Mouse (Mus musculus) midbrain, postnatal 0 days (tissue): Measurements from ENCODE around the gene Cyb561d1. TPM values are rescaled to one million over a fixed set of nuclear protein-coding genes. Genes with fewer than 3 reads are reported as not detected.

ENCODE experiments used
- ATAC-seq: fragments of 200-750 bp; cut with Nextera tagmentation; 2 replicates; pipeline ENCODE4 v1.8.0; 2017; ENCODE audit warnings: moderate number of reproducible peaks, mild to moderate bottlenecking, moderate TSS enrichment, moderate library complexity; ENCODE audit not compliant: low FRiP score
- DNase-seq: peaks from one replicate; pipeline ENCODE4 v3.0.0-alpha.2; 2015; ENCODE audit warnings: low spot score
- H3K27ac ChIP-seq: fragments of 300-500 bp; sonication (generic); 2 replicates; pipeline ENCODE4 v1.5.1; 2014; ENCODE audit warnings: low read depth, mild to moderate bottlenecking, low read length, mixed read lengths
- H3K27me3 ChIP-seq: fragments of 300-500 bp; sonication (generic); 2 replicates; pipeline ENCODE4 v1.6.1; 2014; ENCODE audit warnings: low read length, control low read depth, mixed read lengths; ENCODE audit not compliant: insufficient read depth
- H3K36me3 ChIP-seq: fragments of 300-500 bp; sonication (generic); 2 replicates; pipeline ENCODE4 v1.6.1; 2014; ENCODE audit warnings: low read length, control low read depth, mixed read lengths; ENCODE audit not compliant: insufficient read depth
- H3K4me1 ChIP-seq: fragments of 300-500 bp; sonication (generic); 2 replicates; pipeline ENCODE4 v1.6.1; 2014; ENCODE audit warnings: mild to moderate bottlenecking, control low read depth, antibody characterized with exemption, low read length, mixed read lengths; ENCODE audit not compliant: insufficient read depth
- H3K4me2 ChIP-seq: fragments of 300-500 bp; sonication (generic); 2 replicates; pipeline ENCODE4 v1.6.1; 2014; ENCODE audit warnings: low read depth, mild to moderate bottlenecking, low read length, mixed read lengths; ENCODE audit not compliant: poor library complexity, severe bottlenecking
- H3K4me3 ChIP-seq: fragments of 300-500 bp; sonication (generic); 2 replicates; pipeline ENCODE4 v1.5.1; 2014; ENCODE audit warnings: low read depth, mild to moderate bottlenecking, low read length, moderate library complexity
- H3K9ac ChIP-seq: fragments of 300-500 bp; sonication (generic); replicated peaks from 2 replicates; pipeline ENCODE4 v1.6.1; 2014; ENCODE audit warnings: mild to moderate bottlenecking, low read length, moderate library complexity, mixed read lengths; ENCODE audit not compliant: poor library complexity, severe bottlenecking
- H3K9me3 ChIP-seq: fragments of 300-500 bp; sonication (generic); 2 replicates; pipeline ENCODE4 v1.6.1; 2016; ENCODE audit warnings: low read length, control low read depth
- CTCF ChIP-seq: IDR thresholded peaks from 2 replicates; pipeline ENCODE4 v1.5.1; 2016; ENCODE audit warnings: antibody characterized with exemption, mild to moderate bottlenecking
- WGBS: fragments of 180-500 bp; shearing (Covaris S2); extraction: QIAGEN DNeasy Blood & Tissue Kit; methylation state at CpG from one replicate; pipeline ENCODE4 v1.1.7; 2014; 5-methylcytosine and 5-hydroxymethylcytosine counted together
- polyA plus RNA-seq: library from polyadenylated mRNA; unstranded; fragments of >200 nt; fragmentation: Nextera tagmentation; extraction: Ambion mirVana; gene quantifications from 2 replicates; pipeline ENCODE4 v1.2.1, GENCODE M21; 2015
- total RNA-seq: library from RNA; depleted of rRNA; stranded (reverse); fragments of >200 nt; gene quantifications from 2 replicates; pipeline ENCODE4 v1.2.3, GENCODE M21; 2014; rRNA removed

Gene Cyb561d1
- total and polyA plus RNA-seq, 2 experiments from 2014 or later = 3.7 to 4.0 TPM

DNA sequence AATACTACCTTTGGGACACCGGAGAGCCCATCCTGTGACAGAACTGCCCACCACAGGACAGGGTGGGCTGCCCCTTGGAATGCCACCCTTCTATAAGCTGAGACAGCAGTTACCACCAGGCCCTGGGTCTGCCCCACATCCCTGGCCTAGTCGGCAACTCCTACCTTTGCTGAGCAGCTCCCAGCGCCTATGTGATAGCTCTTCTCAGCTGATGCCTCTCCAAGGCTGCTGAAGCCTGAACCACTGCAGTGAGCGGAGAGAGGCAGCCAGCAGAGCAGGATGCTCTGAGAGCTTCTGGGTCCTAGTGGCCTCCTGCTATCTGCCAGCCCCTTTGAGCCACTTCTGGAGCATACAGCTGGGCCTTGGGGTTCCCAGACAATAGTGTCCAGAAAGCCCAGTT is 46.4 kb downstream of the Cyb561d1 start, which contains the start of gene Gpr61:
Gene Gpr61 (minus strand): TSS at position 227 of the 400 bp plus-strand sequence.
- no peaks in the 10 kb centered on the region for H3K27me3 ChIP-seq
- 40% methylated on average over 4 of the region's 4 CpGs for WGBS
- TF ChIP-seq CTCF = no peak
- H3K4me2 ChIP-seq = peak within 1 kb of the TSS; percentile 59
- H3K27ac ChIP-seq = peak within 1 kb of the TSS; percentile 70
- peaks cover 5% of the 10 kb centered on the region; the same call in 1 of the 2 replicates for H3K36me3 ChIP-seq
- peaks cover 23% of the 10 kb centered on the region; the same call in 1 of the 2 replicates for H3K4me1 ChIP-seq
- ATAC-seq (peak; percentile 67), DNase-seq (peak; percentile 78)
- H3K9me3 ChIP-seq = no peaks in the 10 kb centered on the region
- peak within 1 kb of the TSS; percentile 72 for H3K9ac ChIP-seq
- H3K4me3 ChIP-seq = peak within 1 kb of the TSS; percentile 42

- Histone ChIP-seq H3K9me3 (no peaks in the 10 kb centered on the region), H3K36me3 (peaks cover 8% of the 10 kb centered on the region; the same call in 1 of the 2 replicates), H3K4me2 (no peak overlapping the region), H3K4me3 (no peak overlapping the region), H3K27me3 (no peaks in the 10 kb centered on the region), H3K27ac (no peak overlapping the region), H3K9ac (no peak overlapping the region), H3K4me1 (0 out of 2 replicates have a peak, but pooled peaks cover 9% of the 10 kb centered on the region)
- ATAC-seq (no peak), DNase-seq (no peak)
- TF ChIP-seq CTCF = no peak
- WGBS = 81% methylated on average over 3 of the region's 3 CpGs
These were observed 48.7 kb downstream of the Cyb561d1 start for GRCm38 (mm10) chr3:108152290-108152689.

GRCm38 (mm10) chr3:108147386-108148235 is 53.4 kb downstream of the Cyb561d1 start:
- no peaks in the 10 kb centered on the region for H3K27me3 ChIP-seq
- peaks cover 4% of the 10 kb centered on the region; the same call in 1 of the 2 replicates for H3K4me1 ChIP-seq
- 66% methylated on average over 11 of the region's 11 CpGs for WGBS
- H3K4me3 ChIP-seq = no peak overlapping the region
- peaks cover 8% of the 10 kb centered on the region for H3K36me3 ChIP-seq
- no peak overlapping the region for H3K9ac ChIP-seq
- no peak overlapping the region for H3K4me2 ChIP-seq
- no peaks in the 10 kb centered on the region for H3K9me3 ChIP-seq
- no peak overlapping the region for H3K27ac ChIP-seq
- ATAC-seq = peak; percentile 68; the same call in 1 of the 2 replicates
- peak; percentile 98 for TF ChIP-seq CTCF
- DNase-seq = peak; percentile 92

- ATAC-seq (no peak), DNase-seq (no peak)
- H3K9ac ChIP-seq = no peak overlapping the region
- H3K9me3 ChIP-seq = no peaks in the 10 kb centered on the region
- 63% methylated on average over 5 of the region's 5 CpGs for WGBS
- H3K27me3 ChIP-seq = no peaks in the 10 kb centered on the region
- H3K4me2 ChIP-seq = peak overlapping the region; percentile 65
- H3K4me1 ChIP-seq = peaks cover 4% of the 10 kb centered on the region; the same call in 1 of the 2 replicates
- no peak overlapping the region for H3K27ac ChIP-seq
- peaks cover 8% of the 10 kb centered on the region for H3K36me3 ChIP-seq
- H3K4me3 ChIP-seq = peak overlapping the region; percentile 99
- TF ChIP-seq CTCF = no peak
These were observed 54.3 kb downstream of the Cyb561d1 start for GRCm38 (mm10) chr3:108146671-108147070.

Other genes starting within 250 kb of the Cyb561d1 start
- gene Gstm3, start 231.9 kb downstream of the Cyb561d1 start, total RNA-seq = not detected in 2 replicates
- not detected in 2 replicates for gene Gstm3, start 231.9 kb downstream of the Cyb561d1 start, polyA plus RNA-seq
- 8.5 and 10.2 TPM in 2 replicates for gene Gstm2, start 214.8 kb downstream of the Cyb561d1 start, total RNA-seq
- gene Gstm2, start 214.8 kb downstream of the Cyb561d1 start, polyA plus RNA-seq = 13.0 and 14.8 TPM in 2 replicates
- gene Gstm1, start 183.2 kb downstream of the Cyb561d1 start, total RNA-seq = 105 and 142 TPM in 2 replicates
- 293 and 371 TPM in 2 replicates for gene Gstm1, start 183.2 kb downstream of the Cyb561d1 start, polyA plus RNA-seq
- 4.1 and 4.5 TPM in 2 replicates for gene Gstm4, start 156.3 kb downstream of the Cyb561d1 start, total RNA-seq
- 25.6 and 25.9 TPM in 2 replicates for gene Gstm4, start 156.3 kb downstream of the Cyb561d1 start, polyA plus RNA-seq
- 58.4 and 79.8 TPM in 2 replicates for gene Ampd2, start 114.6 kb downstream of the Cyb561d1 start, total RNA-seq
- 58.8 and 60.0 TPM in 2 replicates for gene Ampd2, start 114.6 kb downstream of the Cyb561d1 start, polyA plus RNA-seq
- gene Gnat2, start 108.4 kb downstream of the Cyb561d1 start, total RNA-seq = 0.28 TPM in 1 of 2 replicates, not detected in the other
- 0.26 and 0.28 TPM in 2 replicates for gene Gnat2, start 108.4 kb downstream of the Cyb561d1 start, polyA plus RNA-seq
- 70.8 and 97.2 TPM in 2 replicates for gene Gnai3, start 55.1 kb downstream of the Cyb561d1 start, total RNA-seq
- 87.4 and 93.6 TPM in 2 replicates for gene Gnai3, start 55.1 kb downstream of the Cyb561d1 start, polyA plus RNA-seq
- 12.2 and 12.8 TPM in 2 replicates for gene Gpr61, start 46.3 kb downstream of the Cyb561d1 start, total RNA-seq
- gene Gpr61, start 46.3 kb downstream of the Cyb561d1 start, polyA plus RNA-seq = 7.8 and 8.4 TPM in 2 replicates
- 35.5 and 37.8 TPM in 2 replicates for gene Amigo1, start 14.9 kb downstream of the Cyb561d1 start, total RNA-seq
- gene Amigo1, start 14.9 kb downstream of the Cyb561d1 start, polyA plus RNA-seq = 12.2 and 12.6 TPM in 2 replicates
- gene Atxn7l2, start 9.7 kb upstream of the Cyb561d1 start, total RNA-seq = 22.5 and 24.9 TPM in 2 replicates
- 16.1 and 19.3 TPM in 2 replicates for gene Atxn7l2, start 9.7 kb upstream of the Cyb561d1 start, polyA plus RNA-seq
- gene Sypl2, start 25.4 kb upstream of the Cyb561d1 start, total RNA-seq = 0.42 and 0.55 TPM in 2 replicates
- gene Sypl2, start 25.4 kb upstream of the Cyb561d1 start, polyA plus RNA-seq = 0.10 and 0.17 TPM in 2 replicates
- gene Psma5, start 55.7 kb upstream of the Cyb561d1 start, total RNA-seq = 93.3 and 102 TPM in 2 replicates
- gene Psma5, start 55.7 kb upstream of the Cyb561d1 start, polyA plus RNA-seq = 221 and 224 TPM in 2 replicates
- 68.4 and 80.3 TPM in 2 replicates for gene Sort1, start 82.9 kb upstream of the Cyb561d1 start, total RNA-seq
- gene Sort1, start 82.9 kb upstream of the Cyb561d1 start, polyA plus RNA-seq = 11.2 and 12.7 TPM in 2 replicates
- gene Mybphl, start 163.7 kb upstream of the Cyb561d1 start, total RNA-seq = not detected in 2 replicates
- gene Mybphl, start 163.7 kb upstream of the Cyb561d1 start, polyA plus RNA-seq = 0.13 TPM in 1 of 2 replicates, not detected in the other
- gene Psrc1, start 182.6 kb upstream of the Cyb561d1 start, total RNA-seq = 4.8 and 5.6 TPM in 2 replicates
- 1.8 and 3.2 TPM in 2 replicates for gene Psrc1, start 182.6 kb upstream of the Cyb561d1 start, polyA plus RNA-seq
- 68.5 and 83.4 TPM in 2 replicates for gene Celsr2, start 214.3 kb upstream of the Cyb561d1 start, total RNA-seq
- 19.0 and 24.4 TPM in 2 replicates for gene Celsr2, start 214.3 kb upstream of the Cyb561d1 start, polyA plus RNA-seq
- gene Sars, start 244.0 kb upstream of the Cyb561d1 start, total RNA-seq = 160 and 163 TPM in 2 replicates
- gene Sars, start 244.0 kb upstream of the Cyb561d1 start, polyA plus RNA-seq = 223 and 225 TPM in 2 replicates